12 mouse cellular contexts compared by ENCODE assay signal in genomic region chr4:98473491-98473890, GRCm38 (mm10).
DNase-seq lines count a peak whose midpoint lies in the region; ATAC-seq and TF ChIP-seq lines count a peak whose summit lies in the region.
"Had no signal": no experiment of that assay in that cellular context is flagged by ENCODE, and none has a peak within 500 bp of the region (broad histone marks: within the 10 kb centered on the region; RNA-seq: fewer than 3 reads in every experiment).

No protein-coding gene starts in this region.

- H3K4me2 ChIP-seq in embryonic facial prominence, embryonic 14.5 days (ENCODE audit: low read depth, low read length): no peak overlapping the region
- no peak overlapping the region for H3K4me2 ChIP-seq in lung, embryonic 14.5 days
- H3K4me2 ChIP-seq: liver, embryonic 13.5 days; midbrain, embryonic 12.5 days had no signal

- no peak overlapping the region for H3K27ac ChIP-seq in embryonic facial prominence, embryonic 14.5 days (replicated peaks; ENCODE audit: low read depth, low read length)
- H3K27ac ChIP-seq in embryonic facial prominence, embryonic 10.5 days (replicated peaks): no peak overlapping the region
- no peak overlapping the region for H3K27ac ChIP-seq in lung, embryonic 14.5 days (ENCODE audit: low read depth)
- H3K27ac ChIP-seq in layer of hippocampus, adult 2 months: no peak overlapping the region
- H3K27ac ChIP-seq: gastrocnemius, adult 2 months; liver, embryonic 13.5 days; midbrain, embryonic 12.5 days had no signal

- ATAC-seq in embryonic facial prominence, embryonic 14.5 days (ENCODE audit: low read depth): no peak
- no peak for ATAC-seq in lung, embryonic 14.5 days (ENCODE audit: insufficient read depth)

- H3K36me3 ChIP-seq in embryonic facial prominence, embryonic 14.5 days (ENCODE audit: control insufficient read depth, insufficient read depth, low read length): 0 out of 2 replicates have a peak, but pooled peaks cover 4% of the 10 kb centered on the region
- H3K36me3 ChIP-seq in embryonic facial prominence, embryonic 10.5 days (replicated peaks): no peaks in the 10 kb centered on the region
- no peaks in the 10 kb centered on the region for H3K36me3 ChIP-seq in lung, embryonic 14.5 days (ENCODE audit: insufficient read depth)
- H3K36me3 ChIP-seq: liver, embryonic 13.5 days; midbrain, embryonic 12.5 days had no signal

- WGBS in embryonic facial prominence, embryonic 14.5 days: 49% methylated on average over 3 of the region's 3 CpGs
- 90% methylated on average over 3 of the region's 3 CpGs for WGBS in embryonic facial prominence, embryonic 10.5 days
- WGBS in lung, embryonic 14.5 days: 43% methylated on average over 3 of the region's 3 CpGs

- DNase-seq in embryonic facial prominence, embryonic 14.5 days (ENCODE audit: low spot score): peak; percentile 51
- DNase-seq in embryonic facial prominence, embryonic 10.5 days (ENCODE audit: low spot score): no peak
- peak; percentile 74 for DNase-seq in lung, embryonic 14.5 days
- no peak for DNase-seq in lung, postnatal 4 days
- peak; percentile 28 to 52 for DNase-seq in adrenal gland, postnatal 36 days
- DNase-seq in kidney, adult 8-10 months: peak; percentile 21 to 38
- DNase-seq in layer of hippocampus, adult 8-10 months (ENCODE audit: low spot score in 2 of 2): no peak
- no peak for DNase-seq in layer of hippocampus, adult 2 months (ENCODE audit: low spot score in 2 of 2)
- DNase-seq: gastrocnemius, adult 2 months; liver, embryonic 13.5 days had no signal

- TF ChIP-seq CTCF in lung, embryonic 14.5 days (IDR thresholded peaks at IDR 0.05; ENCODE audit: low read depth): no peak
- TF ChIP-seq CTCF in layer of hippocampus, adult 2 months (conservative IDR thresholded peaks at IDR 0.05): no peak

- no peaks in the 10 kb centered on the region for H3K27me3 ChIP-seq in embryonic facial prominence, embryonic 14.5 days (replicated peaks; ENCODE audit: control insufficient read depth, insufficient read depth, low read length)
- no peaks in the 10 kb centered on the region for H3K27me3 ChIP-seq in embryonic facial prominence, embryonic 10.5 days (replicated peaks; ENCODE audit: low read depth, poor library complexity, severe bottlenecking)
- H3K27me3 ChIP-seq in lung, embryonic 14.5 days (ENCODE audit: insufficient read depth, low read length): no peaks in the 10 kb centered on the region
- H3K27me3 ChIP-seq: liver, embryonic 13.5 days; midbrain, embryonic 12.5 days had no signal

- H3K4me1 ChIP-seq in embryonic facial prominence, embryonic 14.5 days (ENCODE audit: control insufficient read depth, insufficient read depth, low read length): no peaks in the 10 kb centered on the region
- no peaks in the 10 kb centered on the region for H3K4me1 ChIP-seq in embryonic facial prominence, embryonic 10.5 days
- H3K4me1 ChIP-seq in lung, embryonic 14.5 days (ENCODE audit: insufficient read depth): no peaks in the 10 kb centered on the region
- H3K4me1 ChIP-seq: liver, embryonic 13.5 days; midbrain, embryonic 12.5 days had no signal

- H3K9me3 ChIP-seq in embryonic facial prominence, embryonic 14.5 days (ENCODE audit: control insufficient read depth, low read length): no peaks in the 10 kb centered on the region
- no peaks in the 10 kb centered on the region for H3K9me3 ChIP-seq in embryonic facial prominence, embryonic 10.5 days
- no peaks in the 10 kb centered on the region for H3K9me3 ChIP-seq in lung, embryonic 14.5 days (ENCODE audit: low read depth, low read length)
- H3K9me3 ChIP-seq: liver, embryonic 13.5 days; midbrain, embryonic 12.5 days had no signal

- H3K4me3 ChIP-seq in embryonic facial prominence, embryonic 14.5 days (ENCODE audit: low read depth, low read length): no peak overlapping the region
- no peak overlapping the region for H3K4me3 ChIP-seq in embryonic facial prominence, embryonic 10.5 days
- no peak overlapping the region for H3K4me3 ChIP-seq in lung, embryonic 14.5 days (ENCODE audit: low read depth, low read length)
- no peak overlapping the region for H3K4me3 ChIP-seq in layer of hippocampus, adult 2 months
- H3K4me3 ChIP-seq: erythroblast, embryonic 14.5 days; gastrocnemius, adult 2 months; liver, embryonic 13.5 days; midbrain, embryonic 12.5 days had no signal

- H3K9ac ChIP-seq in embryonic facial prominence, embryonic 14.5 days (ENCODE audit: low read depth, low read length): no peak overlapping the region
- H3K9ac ChIP-seq in lung, embryonic 14.5 days: no peak overlapping the region
- H3K9ac ChIP-seq: liver, embryonic 13.5 days; midbrain, embryonic 12.5 days had no signal

Comparison
In these comparisons a context has a peak if more than half of its experiments do, and no peak if none do; other contexts are left out.
1. DNase-seq: peak in embryonic facial prominence, embryonic 14.5 days (single experiment), lung, embryonic 14.5 days (single experiment), adrenal gland, postnatal 36 days (2 of 2) and kidney, adult 8-10 months (2 of 2); none in embryonic facial prominence, embryonic 10.5 days (single experiment), lung, postnatal 4 days (0 of 2), layer of hippocampus, adult 8-10 months (0 of 2) and layer of hippocampus, adult 2 months (0 of 2).